Mouse (Mus musculus): ENCODE data around the gene Zcrb1. TPM values are rescaled to one million over a fixed set of nuclear protein-coding genes. Genes with fewer than 3 reads are reported as not detected.
"Not testable (repeated sequence)": the region's sequence is repeated elsewhere in the genome, so short reads cannot be mapped to it uniquely, and the experiment has no call there.

The Zcrb1 gene
- polyA plus RNA-seq, 1 experiment from 2014 or later, result 117 TPM

DNA sequence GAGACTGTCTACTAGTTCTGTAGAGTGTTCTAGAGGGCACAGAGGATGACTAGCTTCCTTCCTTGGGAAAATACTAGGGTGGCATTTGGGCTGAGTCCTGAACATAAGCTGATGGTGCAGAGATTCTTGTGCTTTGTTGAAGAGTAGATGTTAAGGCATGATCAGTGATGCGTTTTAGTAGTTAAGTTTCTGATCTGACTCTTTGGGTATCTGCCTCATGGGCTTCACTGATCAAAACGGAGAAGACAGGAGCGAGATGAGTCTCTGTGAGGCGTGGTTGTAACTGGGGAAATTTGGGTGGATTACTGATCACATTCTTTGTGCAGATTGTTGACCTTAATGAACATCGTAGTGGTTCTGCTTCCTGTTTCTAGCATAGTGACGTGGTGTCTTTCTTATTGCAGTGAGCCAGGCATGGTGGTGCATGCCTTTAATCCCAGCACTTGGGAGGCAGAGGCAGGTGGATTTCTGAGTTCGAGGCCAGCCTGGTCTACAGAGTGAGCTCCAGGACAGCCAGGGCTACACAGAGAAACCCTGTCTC, 7.4 kb upstream of the Zcrb1 start:
- H3K27ac ChIP-seq, result no peak overlapping the region
- no peak overlapping the region for H3K9ac ChIP-seq
- H3K9me3 ChIP-seq, result no peaks in the 10 kb centered on the region
- no peaks in the 10 kb centered on the region for H3K27me3 ChIP-seq
- H3K36me3 ChIP-seq, result no peaks in the 10 kb centered on the region
- H3K4me2 ChIP-seq, result no peak overlapping the region
- ATAC-seq (ENCODE audit: borderline replicate concordance, extremely low read depth, low FRiP score, low TSS enrichment), result no peak
- H3K4me3 ChIP-seq, result no peak overlapping the region
- no peaks in the 10 kb centered on the region for H3K4me1 ChIP-seq
- 88% methylated on average over 7 of the region's 7 CpGs for WGBS

DNA sequence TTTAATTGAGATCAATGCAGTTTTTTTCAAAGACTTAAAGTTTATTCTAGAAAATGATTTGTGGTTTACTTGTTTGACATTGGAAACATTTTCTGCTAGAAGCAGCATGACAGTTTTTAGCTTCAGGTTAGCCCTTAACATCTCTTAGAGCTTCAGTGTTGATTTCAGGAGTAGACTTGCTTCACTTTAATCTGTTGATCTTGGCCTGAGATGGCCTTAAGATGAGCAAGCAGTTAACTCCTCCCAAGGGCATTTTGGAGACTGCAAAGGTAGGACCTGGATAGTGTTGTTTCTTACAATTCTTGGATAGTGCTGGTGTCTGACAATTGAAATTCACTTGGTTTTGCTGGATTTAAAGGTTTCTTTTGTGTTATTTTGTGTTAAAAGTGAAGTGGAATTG, 6.7 kb upstream of the Zcrb1 start:
- Histone ChIP-seq H3K36me3 (no peaks in the 10 kb centered on the region), H3K9me3 (no peaks in the 10 kb centered on the region), H3K4me3 (no peak overlapping the region), H3K4me1 (peaks cover 2% of the 10 kb centered on the region), H3K27me3 (no peaks in the 10 kb centered on the region), H3K9ac (no peak overlapping the region), H3K4me2 (no peak overlapping the region), H3K27ac (no peak overlapping the region)
- no peak for ATAC-seq (ENCODE audit: borderline replicate concordance, extremely low read depth, low FRiP score, low TSS enrichment)

DNA sequence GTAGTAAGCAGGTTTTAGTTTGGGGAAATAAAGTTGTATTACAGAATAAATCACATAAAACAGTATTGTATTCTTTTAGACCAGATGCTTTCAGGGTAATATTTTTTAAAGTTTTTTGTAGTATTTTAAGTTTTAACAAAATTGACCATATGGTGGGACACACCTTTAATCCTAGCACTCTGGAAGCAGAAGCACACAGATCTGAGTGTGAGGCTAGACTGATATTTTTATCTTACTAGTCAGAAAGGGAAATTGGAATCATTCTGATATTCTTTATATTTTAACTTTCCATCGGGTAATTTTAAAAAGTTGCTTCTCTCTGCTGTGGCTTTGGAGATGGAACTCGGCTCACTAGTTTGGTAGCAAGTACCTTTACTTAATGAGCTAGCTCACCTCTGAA, 4.6 kb upstream of the Zcrb1 start:
- H3K27me3 ChIP-seq, result no peaks in the 10 kb centered on the region
- no peak for ATAC-seq (ENCODE audit: borderline replicate concordance, extremely low read depth, low FRiP score, low TSS enrichment)

DNA sequence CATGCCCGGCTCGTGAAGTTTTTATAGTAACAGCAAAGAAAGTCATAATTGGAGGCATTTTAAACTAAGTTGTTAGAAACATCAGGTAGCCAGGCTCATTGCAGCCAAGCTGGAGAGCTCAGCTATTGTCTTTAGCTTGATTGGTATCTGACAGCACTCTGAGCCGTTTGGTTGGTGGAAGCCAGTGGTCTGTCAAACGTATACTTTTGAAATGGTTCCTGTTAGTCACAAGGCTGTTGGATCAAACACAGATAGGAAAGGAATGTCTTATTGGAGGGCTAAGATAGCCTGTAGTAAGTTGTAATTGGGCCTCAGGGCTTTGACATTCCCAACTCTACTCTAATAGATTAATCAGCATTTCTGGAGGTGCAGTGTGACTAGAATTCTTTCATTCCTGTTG, 3.3 kb upstream of the Zcrb1 start:
- Histone ChIP-seq H3K27me3 (no peaks in the 10 kb centered on the region), H3K36me3 (no peaks in the 10 kb centered on the region), H3K27ac (no peak overlapping the region), H3K9me3 (no peaks in the 10 kb centered on the region), H3K4me3 (no peak overlapping the region), H3K4me2 (no peak overlapping the region), H3K4me1 (peaks cover 22% of the 10 kb centered on the region), H3K9ac (no peak overlapping the region)
- no peak for ATAC-seq (ENCODE audit: borderline replicate concordance, extremely low read depth, low FRiP score, low TSS enrichment)
- 59% methylated on average over 4 of the region's 4 CpGs for WGBS

More for the DNA sequence above, 4.6 kb upstream of the Zcrb1 start:
- Histone ChIP-seq H3K9me3 (no peaks in the 10 kb centered on the region), H3K4me3 (no peak overlapping the region), H3K4me1 (peaks cover 13% of the 10 kb centered on the region), H3K27ac (no peak overlapping the region), H3K36me3 (no peaks in the 10 kb centered on the region), H3K4me2 (no peak overlapping the region), H3K9ac (no peak overlapping the region)
- WGBS, result 94% methylated on average over 2 of the region's 2 CpGs

DNA sequence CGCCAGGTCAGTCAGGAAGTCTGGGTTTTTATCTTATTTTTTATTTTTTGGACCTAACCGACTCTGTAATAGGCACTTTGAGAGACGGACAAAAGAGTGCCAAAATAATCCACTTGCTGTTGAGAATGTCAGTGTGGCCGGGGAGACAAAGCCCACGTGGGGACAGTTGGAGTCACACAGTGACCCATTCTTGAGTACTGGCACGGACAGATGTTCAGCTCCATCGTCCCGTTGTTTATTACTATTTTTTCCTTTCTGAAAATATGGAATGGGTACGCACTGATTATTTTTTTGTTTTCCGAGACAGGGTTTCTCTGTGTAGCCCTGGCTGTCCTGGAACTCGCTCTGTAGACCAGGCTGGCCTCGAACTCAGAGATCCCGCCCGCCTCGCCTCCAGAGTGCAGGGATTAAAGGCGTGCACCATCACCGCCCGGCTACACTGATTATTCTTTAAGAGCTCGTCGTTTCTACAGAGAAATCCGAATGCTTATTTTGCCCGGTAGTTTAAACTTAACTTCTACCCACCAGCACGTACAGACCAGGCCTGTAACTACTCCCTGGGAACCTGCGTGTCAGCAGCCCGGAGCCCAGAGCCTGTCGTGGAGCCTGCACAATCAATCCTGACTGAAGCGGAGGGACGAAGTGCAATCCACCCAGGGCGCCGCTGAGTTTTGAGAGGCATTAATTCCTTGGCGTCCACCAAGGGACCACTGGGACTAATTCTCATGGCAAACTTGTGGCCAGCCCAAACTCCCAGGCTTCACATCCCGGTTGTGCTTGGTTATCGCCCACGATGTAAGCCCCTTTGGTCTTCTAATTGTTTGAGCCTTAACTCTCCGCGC, 786 bp upstream of the Zcrb1 start:
- Histone ChIP-seq H3K4me2 (peak overlapping the region; percentile 78), H3K36me3 (peaks cover 8% of the 10 kb centered on the region), H3K27ac (peak overlapping the region; percentile 90), H3K4me1 (peaks cover 22% of the 10 kb centered on the region), H3K4me3 (peak overlapping the region; percentile 100), H3K9me3 (no peaks in the 10 kb centered on the region), H3K9ac (peak overlapping the region; percentile 98), H3K27me3 (no peaks in the 10 kb centered on the region)
- ATAC-seq (ENCODE audit: borderline replicate concordance, extremely low read depth, low FRiP score, low TSS enrichment), result peak; percentile 12; the same call in 1 of the 2 replicates
- WGBS, result 2% methylated on average over 36 of the region's 36 CpGs

DNA sequence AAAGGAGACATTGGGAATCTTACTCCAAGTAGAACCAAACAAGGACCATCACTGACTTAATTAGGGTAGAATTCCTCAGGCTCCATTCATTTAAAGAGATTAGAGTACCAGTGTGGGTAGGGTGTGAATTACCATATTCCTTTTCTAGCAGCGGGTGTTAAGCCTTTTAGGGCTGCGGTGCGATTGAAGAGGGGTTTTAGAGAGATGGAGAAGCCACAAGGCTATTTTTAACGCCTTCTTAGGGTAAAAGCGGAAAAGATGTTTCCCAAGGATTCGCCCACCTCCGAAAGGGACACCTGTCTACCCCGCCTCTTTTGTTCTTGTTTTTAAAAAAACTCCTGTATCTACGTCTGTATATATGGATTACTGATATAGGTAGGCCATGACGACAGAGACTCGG, 865 bp downstream of the Zcrb1 start:
- Histone ChIP-seq H3K4me1 (peaks cover 22% of the 10 kb centered on the region), H3K9ac (peak overlapping the region; percentile 98), H3K4me2 (peak overlapping the region; percentile 78), H3K9me3 (no peaks in the 10 kb centered on the region), H3K27me3 (no peaks in the 10 kb centered on the region), H3K4me3 (peak overlapping the region; percentile 100), H3K27ac (no peak overlapping the region), H3K36me3 (peaks cover 19% of the 10 kb centered on the region)
- no peak for ATAC-seq (ENCODE audit: borderline replicate concordance, extremely low read depth, low FRiP score, low TSS enrichment)
- WGBS, result 1% methylated on average over 11 of the region's 11 CpGs

DNA sequence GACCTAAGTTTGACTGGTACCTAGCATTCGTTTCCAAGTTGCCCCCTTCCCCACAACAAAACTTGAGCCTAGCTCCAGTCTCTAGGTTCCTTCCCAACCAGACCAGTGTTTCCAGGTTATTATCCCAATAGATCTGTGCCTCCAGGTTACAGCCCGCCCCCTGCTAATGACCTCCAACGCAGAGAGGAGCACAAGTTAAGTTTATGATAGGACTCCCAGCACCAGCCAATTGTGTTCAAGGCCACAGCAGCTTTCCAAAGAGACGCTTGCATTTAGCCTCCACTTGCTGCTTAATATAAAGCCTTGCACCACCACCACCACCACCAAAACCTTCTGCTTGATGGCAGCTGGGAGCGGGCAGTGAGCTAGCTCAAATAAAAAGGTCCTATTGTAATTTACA, 16.8 kb downstream of the Zcrb1 start:
- Histone ChIP-seq H3K4me1 (no peaks in the 10 kb centered on the region), H3K9ac (no peak overlapping the region), H3K4me3 (no peak overlapping the region), H3K9me3 (no peaks in the 10 kb centered on the region), H3K36me3 (peaks cover 13% of the 10 kb centered on the region), H3K27me3 (no peaks in the 10 kb centered on the region), H3K27ac (no peak overlapping the region), H3K4me2 (no peak overlapping the region)
- ATAC-seq (ENCODE audit: borderline replicate concordance, extremely low read depth, low FRiP score, low TSS enrichment), result no peak
- 68% methylated on average over 5 of the region's 5 CpGs for WGBS

DNA sequence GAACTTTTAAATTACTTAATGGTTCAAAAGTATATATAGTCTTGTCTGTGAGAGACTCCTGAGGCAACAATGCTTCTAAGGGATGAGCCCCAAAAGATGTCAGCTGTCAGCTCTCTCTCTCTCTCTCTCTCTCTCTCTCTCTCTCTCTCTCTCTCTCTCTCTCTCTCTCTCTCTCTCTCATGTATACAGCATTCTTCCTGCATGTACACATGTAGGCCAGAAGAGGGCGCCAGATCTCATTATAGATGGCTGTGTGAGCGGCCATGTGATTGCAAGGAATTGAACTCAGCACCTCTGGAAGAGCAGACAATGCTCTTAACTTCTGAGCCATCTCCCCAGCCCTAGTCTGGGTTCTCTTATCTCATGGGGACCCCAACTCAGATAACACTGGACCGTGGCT, 19.0 kb downstream of the Zcrb1 start:
- Histone ChIP-seq H3K36me3 (no peaks in the 10 kb centered on the region), H3K9me3 (no peaks in the 10 kb centered on the region), H3K27me3 (no peaks in the 10 kb centered on the region), H3K4me2 (no peak overlapping the region), H3K4me3 (no peak overlapping the region), H3K4me1 (no peaks in the 10 kb centered on the region), H3K9ac (no peak overlapping the region), H3K27ac (no peak overlapping the region)
- 70% methylated on average over 3 of the region's 3 CpGs for WGBS
- ATAC-seq (ENCODE audit: borderline replicate concordance, extremely low read depth, low FRiP score, low TSS enrichment), result no peak

DNA sequence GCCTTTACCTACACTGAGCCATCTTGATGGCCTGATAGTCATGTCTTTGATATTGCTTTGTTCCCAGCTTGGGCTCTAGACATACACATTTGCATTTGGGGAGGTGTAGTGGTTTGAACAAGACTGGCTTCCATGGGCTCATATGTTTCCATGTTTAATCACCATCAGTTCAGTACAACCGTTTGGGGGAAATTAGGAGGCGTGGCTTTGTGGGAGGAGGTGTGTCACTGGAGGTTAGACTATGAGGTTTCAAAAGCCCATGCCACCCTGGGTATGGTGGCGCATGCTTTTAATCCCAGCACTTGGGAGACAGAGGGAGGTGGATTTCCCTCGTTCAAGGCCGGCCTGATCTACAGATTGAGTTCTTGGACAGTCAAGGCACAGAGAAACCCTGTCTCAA, 22.4 kb downstream of the Zcrb1 start:
- H3K4me1 ChIP-seq, result no peaks in the 10 kb centered on the region
- no peaks in the 10 kb centered on the region for H3K9me3 ChIP-seq
- WGBS, result 87% methylated on average over 5 of the region's 5 CpGs
- no peak overlapping the region for H3K4me2 ChIP-seq
- no peak for ATAC-seq (ENCODE audit: borderline replicate concordance, extremely low read depth, low FRiP score, low TSS enrichment)
- H3K27ac ChIP-seq, result no peak overlapping the region
- H3K4me3 ChIP-seq, result no peak overlapping the region
- H3K36me3 ChIP-seq, result no peaks in the 10 kb centered on the region
- H3K27me3 ChIP-seq, result no peaks in the 10 kb centered on the region
- no peak overlapping the region for H3K9ac ChIP-seq

DNA sequence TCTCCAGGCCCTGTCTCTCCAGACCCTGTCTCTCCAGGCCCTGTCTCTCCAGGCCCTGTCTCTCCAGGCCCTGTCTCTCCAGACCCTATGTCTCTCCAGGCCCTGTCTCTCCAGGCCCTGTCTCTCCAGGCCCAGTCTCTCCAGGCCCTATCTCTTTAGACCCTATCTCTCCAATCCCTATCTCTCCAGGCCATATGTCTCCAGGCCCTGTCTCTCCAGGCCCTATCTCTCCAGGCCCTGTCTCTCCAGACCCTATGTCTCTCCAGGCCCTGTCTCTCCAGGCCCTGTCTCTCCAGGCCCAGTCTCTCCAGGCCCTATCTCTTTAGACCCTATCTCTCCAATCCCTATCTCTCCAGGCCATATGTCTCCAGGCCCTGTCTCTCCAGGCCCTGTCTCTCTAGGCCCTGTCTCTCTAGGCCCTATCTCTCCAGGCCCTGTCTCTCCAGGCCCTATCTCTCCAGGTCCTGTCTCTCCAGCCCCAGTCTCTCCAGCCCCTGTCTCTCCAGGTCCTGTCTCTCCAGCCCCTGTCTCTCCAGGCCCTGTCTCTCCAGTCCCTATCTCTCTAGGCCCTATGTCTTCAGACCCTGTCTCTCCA, 25.5 kb downstream of the Zcrb1 start:
- H3K9ac ChIP-seq; H3K27me3 ChIP-seq; H3K4me2 ChIP-seq; H3K27ac ChIP-seq; H3K4me3 ChIP-seq; H3K36me3 ChIP-seq; ATAC-seq (ENCODE audit: borderline replicate concordance, extremely low read depth, low FRiP score, low TSS enrichment); H3K9me3 ChIP-seq; H3K4me1 ChIP-seq: not testable (repeated sequence)

DNA sequence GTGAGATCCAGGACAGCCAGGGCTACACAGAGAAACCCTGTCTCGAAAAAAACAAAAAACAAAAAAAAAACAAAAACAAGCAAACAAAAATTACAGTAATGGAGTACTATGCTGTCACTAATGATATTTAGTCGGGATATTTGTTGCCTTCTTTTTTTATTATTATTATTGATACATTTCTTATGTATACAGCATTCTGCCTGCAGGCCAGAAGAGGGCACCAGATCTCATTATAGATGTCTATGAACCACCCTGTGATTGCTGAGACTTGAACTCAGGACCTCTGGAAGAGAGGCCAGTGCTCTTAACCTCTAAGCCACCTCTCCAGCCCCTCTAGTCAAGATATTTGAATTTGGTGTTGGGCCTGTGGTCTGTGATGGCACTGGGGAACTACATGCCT, 26.3 kb downstream of the Zcrb1 start:
- Histone ChIP-seq H3K36me3 (no peaks in the 10 kb centered on the region), H3K9ac (no peak overlapping the region), H3K27ac (no peak overlapping the region), H3K4me1 (no peaks in the 10 kb centered on the region), H3K27me3 (no peaks in the 10 kb centered on the region), H3K4me2 (no peak overlapping the region), H3K4me3 (no peak overlapping the region), H3K9me3 (no peaks in the 10 kb centered on the region)
- ATAC-seq (ENCODE audit: borderline replicate concordance, extremely low read depth, low FRiP score, low TSS enrichment), result no peak
- WGBS, result 71% methylated on average over 2 of the region's 2 CpGs

DNA sequence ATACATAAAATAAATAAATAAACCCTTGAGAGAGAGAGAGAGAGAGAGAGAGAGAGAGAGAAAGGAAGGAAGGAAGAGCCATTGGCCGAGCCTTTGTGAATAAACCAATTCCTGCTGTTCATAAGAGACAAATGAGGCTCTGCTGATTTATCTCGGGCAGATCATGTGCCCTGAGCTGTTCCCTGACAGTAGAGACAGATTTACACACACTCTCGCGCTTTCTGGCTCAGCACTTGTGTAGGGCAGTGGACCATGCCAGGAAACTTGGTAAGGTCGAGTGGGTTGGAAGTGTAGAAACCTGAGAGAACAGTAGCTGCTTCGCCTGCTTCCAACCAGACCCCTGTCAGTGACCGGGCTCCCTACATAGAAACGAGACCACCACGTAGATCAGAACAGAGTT, 29.6 kb downstream of the Zcrb1 start:
- Histone ChIP-seq H3K36me3 (no peaks in the 10 kb centered on the region), H3K4me1 (no peaks in the 10 kb centered on the region), H3K4me2 (0 out of 2 replicates have a peak overlapping the region, but pooled peaks have one; percentile 1), H3K9me3 (no peaks in the 10 kb centered on the region), H3K27ac (no peak overlapping the region), H3K4me3 (no peak overlapping the region), H3K27me3 (no peaks in the 10 kb centered on the region), H3K9ac (no peak overlapping the region)
- 29% methylated on average over 9 of the region's 9 CpGs for WGBS
- ATAC-seq (ENCODE audit: borderline replicate concordance, extremely low read depth, low FRiP score, low TSS enrichment), result peak; percentile 73; the same call in 1 of the 2 replicates
